Mouse (Mus musculus): Measurements from ENCODE around the gene Pkd1l3. TPM values are rescaled to one million over a fixed set of nuclear protein-coding genes. Genes with fewer than 3 reads are reported as not detected.

Gene Pkd1l3
- polyA plus RNA-seq, 1 experiment = 0.03 TPM

DNA sequence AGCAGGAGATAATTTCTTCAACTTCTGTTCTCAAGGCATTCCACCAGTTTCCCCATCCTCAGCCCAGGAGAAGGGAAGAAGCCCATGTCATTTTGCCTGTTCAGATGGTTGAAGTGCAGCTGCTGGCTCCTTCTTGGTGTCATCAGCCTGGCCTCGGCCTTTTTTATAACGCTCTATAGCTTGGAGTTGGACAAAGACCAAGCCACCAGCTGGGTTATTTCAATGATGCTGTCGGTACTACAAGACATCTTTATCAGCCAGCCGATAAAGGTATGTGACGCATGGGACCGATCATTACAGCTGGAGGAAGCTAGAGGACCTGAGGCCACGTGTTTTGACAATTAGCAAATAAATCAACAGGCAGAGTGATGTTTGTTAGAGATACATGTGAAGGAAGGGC, 34.2 kb downstream of the Pkd1l3 start:
- H3K36me3 ChIP-seq (ENCODE audit: control insufficient read depth, insufficient read depth, low read length) = no peaks in the 10 kb centered on the region
- WGBS = 22% methylated on average over 7 of the region's 7 CpGs
- no peak overlapping the region for H3K27ac ChIP-seq (ENCODE audit: insufficient read depth, low read depth, low read length)
- TF ChIP-seq CTCF (IDR thresholded peaks at IDR 0.05; ENCODE audit: extremely low read depth, insufficient read length, insufficient replicate concordance, low read depth, low read length) (no peak), POLR2A (IDR thresholded peaks at IDR 0.05; ENCODE audit: low read depth, low read length) (no peak)
- no peaks in the 10 kb centered on the region for H3K4me1 ChIP-seq (ENCODE audit: control insufficient read depth, insufficient read depth, insufficient read length, low read length)
- no peak overlapping the region for H3K4me3 ChIP-seq (ENCODE audit: low read depth, low read length)
- H3K27me3 ChIP-seq (ENCODE audit: control insufficient read depth, insufficient read depth, low read length) = no peaks in the 10 kb centered on the region

DNA sequence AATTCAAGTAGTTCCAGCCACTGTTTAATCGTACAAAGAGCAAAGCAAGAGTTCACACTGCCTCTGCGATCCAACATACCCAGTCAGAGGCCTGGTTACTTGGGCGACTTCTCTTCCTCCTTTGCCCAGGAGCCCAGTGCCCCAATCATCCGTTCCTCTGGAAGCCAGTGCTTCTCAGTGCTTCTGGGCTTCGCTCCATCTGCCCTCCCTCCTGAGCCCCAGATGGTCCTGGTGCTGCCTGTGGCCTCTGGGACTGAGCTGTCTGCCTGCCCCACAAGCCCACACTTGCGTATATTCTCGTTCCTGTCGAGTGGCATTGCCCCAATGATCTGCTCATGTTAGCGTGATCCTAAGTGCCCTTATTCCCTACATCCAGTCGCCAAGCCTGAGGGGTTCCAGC, 36.5 kb downstream of the Pkd1l3 start:
- no peaks in the 10 kb centered on the region for H3K27me3 ChIP-seq (ENCODE audit: control insufficient read depth, insufficient read depth, low read length)
- WGBS = 69% methylated on average over 10 of the region's 10 CpGs
- H3K4me1 ChIP-seq (ENCODE audit: control insufficient read depth, insufficient read depth, insufficient read length, low read length) = no peaks in the 10 kb centered on the region
- H3K36me3 ChIP-seq (ENCODE audit: control insufficient read depth, insufficient read depth, low read length) = no peaks in the 10 kb centered on the region
- H3K27ac ChIP-seq (ENCODE audit: insufficient read depth, low read depth, low read length) = no peak overlapping the region
- TF ChIP-seq CTCF (IDR thresholded peaks at IDR 0.05; ENCODE audit: extremely low read depth, insufficient read length, insufficient replicate concordance, low read depth, low read length) = no peak
- TF ChIP-seq POLR2A (IDR thresholded peaks at IDR 0.05; ENCODE audit: low read depth, low read length) = no peak
- no peak overlapping the region for H3K4me3 ChIP-seq (ENCODE audit: low read depth, low read length)

DNA sequence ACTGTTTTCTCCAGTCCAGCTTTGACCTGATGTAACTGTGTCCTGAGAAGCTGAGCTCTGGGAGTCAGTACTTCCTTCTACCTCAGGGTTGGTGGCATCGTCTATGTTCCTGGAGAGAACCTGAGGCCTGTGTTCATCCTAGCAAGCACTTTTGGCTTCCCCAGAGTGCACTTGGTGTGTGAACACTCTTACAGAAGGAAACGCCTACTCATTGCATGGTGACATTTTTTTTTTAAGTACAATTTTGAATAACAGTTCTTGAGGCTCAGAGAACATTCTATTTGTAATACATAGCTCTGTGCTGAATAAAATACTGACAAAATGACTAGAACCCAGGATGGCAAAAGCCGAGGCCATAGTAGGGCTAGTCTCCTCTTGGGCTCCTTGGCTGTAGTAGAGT, 42.5 kb downstream of the Pkd1l3 start:
- TF ChIP-seq POLR2A (IDR thresholded peaks at IDR 0.05; ENCODE audit: low read depth, low read length) (no peak), CTCF (IDR thresholded peaks at IDR 0.05; ENCODE audit: extremely low read depth, insufficient read length, insufficient replicate concordance, low read depth, low read length) (no peak)
- no peaks in the 10 kb centered on the region for H3K36me3 ChIP-seq (ENCODE audit: control insufficient read depth, insufficient read depth, low read length)
- H3K27me3 ChIP-seq (ENCODE audit: control insufficient read depth, insufficient read depth, low read length) = no peaks in the 10 kb centered on the region
- H3K4me1 ChIP-seq (ENCODE audit: control insufficient read depth, insufficient read depth, insufficient read length, low read length) = no peaks in the 10 kb centered on the region
- H3K27ac ChIP-seq (ENCODE audit: insufficient read depth, low read depth, low read length) = no peak overlapping the region
- no peak overlapping the region for H3K4me3 ChIP-seq (ENCODE audit: low read depth, low read length)
- 80% methylated on average over 3 of the region's 3 CpGs for WGBS

DNA sequence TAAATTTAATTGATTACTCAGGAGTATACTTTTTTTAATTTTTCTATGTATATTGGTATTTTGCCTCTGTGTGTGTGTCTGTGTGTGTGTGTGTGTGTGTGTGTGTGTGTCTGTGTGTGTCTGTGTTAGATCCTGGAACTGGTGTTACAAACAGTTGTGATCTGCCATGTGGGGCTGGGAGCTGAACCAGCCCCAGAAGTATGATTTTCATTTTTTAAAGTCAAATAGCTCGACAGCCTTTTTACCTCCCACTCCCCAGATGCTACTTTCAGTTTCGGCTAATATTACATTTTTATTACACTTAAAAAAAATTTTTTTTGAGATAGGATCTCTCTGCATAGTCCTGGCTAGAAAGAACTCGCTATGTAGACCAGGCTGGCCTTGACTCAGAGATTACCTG, 48.0 kb downstream of the Pkd1l3 start:
- 49% methylated on average over 3 of the region's 3 CpGs for WGBS
- no peak overlapping the region for H3K4me3 ChIP-seq (ENCODE audit: low read depth, low read length)
- no peaks in the 10 kb centered on the region for H3K4me1 ChIP-seq (ENCODE audit: control insufficient read depth, insufficient read depth, insufficient read length, low read length)
- TF ChIP-seq POLR2A (IDR thresholded peaks at IDR 0.05; ENCODE audit: low read depth, low read length) (no peak), CTCF (IDR thresholded peaks at IDR 0.05; ENCODE audit: extremely low read depth, insufficient read length, insufficient replicate concordance, low read depth, low read length) (no peak)
- H3K36me3 ChIP-seq (ENCODE audit: control insufficient read depth, insufficient read depth, low read length) = no peaks in the 10 kb centered on the region
- no peak overlapping the region for H3K27ac ChIP-seq (ENCODE audit: insufficient read depth, low read depth, low read length)
- H3K27me3 ChIP-seq (ENCODE audit: control insufficient read depth, insufficient read depth, low read length) = no peaks in the 10 kb centered on the region

DNA sequence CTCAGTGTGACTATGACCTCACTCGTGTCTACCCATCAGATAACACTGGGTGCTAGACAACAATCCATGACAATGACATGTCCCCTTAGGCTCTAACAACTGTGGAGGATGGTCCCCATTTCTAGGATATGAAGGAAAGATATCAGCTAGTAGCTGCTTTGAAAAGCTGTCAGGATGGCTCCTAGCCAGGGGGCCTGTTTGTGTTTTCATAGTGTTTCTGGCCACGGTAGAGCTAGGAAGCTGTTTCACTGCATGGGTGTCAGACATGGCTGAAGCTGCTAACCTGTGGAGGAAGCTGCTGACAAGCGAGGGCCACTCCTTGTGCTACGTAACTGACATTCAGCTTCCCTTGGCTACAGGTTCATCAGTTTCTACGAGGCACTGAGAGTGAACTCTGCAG, 52.3 kb downstream of the Pkd1l3 start:
- WGBS = 76% methylated on average over 5 of the region's 5 CpGs
- Histone ChIP-seq H3K4me3 (ENCODE audit: low read depth, low read length) (no peak overlapping the region), H3K27ac (ENCODE audit: insufficient read depth, low read depth, low read length) (no peak overlapping the region), H3K27me3 (ENCODE audit: control insufficient read depth, insufficient read depth, low read length) (no peaks in the 10 kb centered on the region), H3K36me3 (ENCODE audit: control insufficient read depth, insufficient read depth, low read length) (peaks cover 20% of the 10 kb centered on the region), H3K4me1 (ENCODE audit: control insufficient read depth, insufficient read depth, insufficient read length, low read length) (no peaks in the 10 kb centered on the region)
- TF ChIP-seq CTCF (IDR thresholded peaks at IDR 0.05; ENCODE audit: extremely low read depth, insufficient read length, insufficient replicate concordance, low read depth, low read length) (no peak), POLR2A (IDR thresholded peaks at IDR 0.05; ENCODE audit: low read depth, low read length) (no peak)

DNA sequence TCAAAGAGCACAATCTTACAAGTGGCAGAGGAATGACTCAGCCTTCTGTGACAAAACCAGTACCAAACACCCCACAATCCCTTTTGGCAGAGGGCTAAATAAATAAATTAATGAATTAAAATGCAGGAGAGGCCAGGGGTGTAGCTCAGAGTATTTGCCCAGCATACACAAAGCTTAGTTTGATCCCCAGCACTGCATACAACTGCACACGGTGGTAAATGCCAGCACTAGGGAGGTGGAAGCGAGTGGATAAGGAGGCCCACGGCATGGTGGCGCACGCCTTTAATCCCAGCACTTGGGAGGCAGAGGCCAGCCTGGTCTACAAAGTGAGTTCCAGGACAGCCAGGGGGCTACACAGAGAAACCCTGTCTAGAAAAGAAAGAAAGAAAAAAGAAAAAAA, 58.3 kb downstream of the Pkd1l3 start:
- H3K36me3 ChIP-seq (ENCODE audit: control insufficient read depth, insufficient read depth, low read length) = peaks cover 74% of the 10 kb centered on the region
- 86% methylated on average over 5 of the region's 5 CpGs for WGBS
- no peaks in the 10 kb centered on the region for H3K27me3 ChIP-seq (ENCODE audit: control insufficient read depth, insufficient read depth, low read length)
- TF ChIP-seq CTCF (IDR thresholded peaks at IDR 0.05; ENCODE audit: extremely low read depth, insufficient read length, insufficient replicate concordance, low read depth, low read length) (no peak), POLR2A (IDR thresholded peaks at IDR 0.05; ENCODE audit: low read depth, low read length) (no peak)
- H3K27ac ChIP-seq (ENCODE audit: insufficient read depth, low read depth, low read length) = no peak overlapping the region
- H3K4me3 ChIP-seq (ENCODE audit: low read depth, low read length) = no peak overlapping the region
- H3K4me1 ChIP-seq (ENCODE audit: control insufficient read depth, insufficient read depth, insufficient read length, low read length) = no peaks in the 10 kb centered on the region

DNA sequence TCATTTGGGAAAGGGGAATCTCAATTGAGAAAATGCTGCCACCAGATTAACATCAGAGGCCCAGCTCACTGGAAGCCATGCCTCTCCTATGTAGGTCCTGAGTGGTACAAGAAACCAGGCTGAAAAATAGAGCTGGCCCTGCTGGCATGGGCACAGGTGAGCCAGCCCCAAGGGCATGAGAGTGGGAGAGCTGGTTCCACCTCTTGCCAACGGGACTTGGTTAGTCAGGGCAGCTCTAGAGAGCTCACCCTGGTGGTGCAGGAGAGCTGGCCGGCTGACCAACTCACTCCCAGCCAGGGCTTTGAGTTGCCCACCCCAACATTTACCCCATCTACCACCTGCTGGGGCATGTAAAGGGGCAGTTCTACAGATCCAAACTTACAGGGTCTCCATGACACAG, 59.3 kb downstream of the Pkd1l3 start:
- H3K27me3 ChIP-seq (ENCODE audit: control insufficient read depth, insufficient read depth, low read length) = no peaks in the 10 kb centered on the region
- H3K36me3 ChIP-seq (ENCODE audit: control insufficient read depth, insufficient read depth, low read length) = peaks cover 83% of the 10 kb centered on the region
- no peaks in the 10 kb centered on the region for H3K4me1 ChIP-seq (ENCODE audit: control insufficient read depth, insufficient read depth, insufficient read length, low read length)
- H3K4me3 ChIP-seq (ENCODE audit: low read depth, low read length) = no peak overlapping the region
- H3K27ac ChIP-seq (ENCODE audit: insufficient read depth, low read depth, low read length) = no peak overlapping the region
- no peak for TF ChIP-seq POLR2A (IDR thresholded peaks at IDR 0.05; ENCODE audit: low read depth, low read length)
- TF ChIP-seq CTCF (IDR thresholded peaks at IDR 0.05; ENCODE audit: extremely low read depth, insufficient read length, insufficient replicate concordance, low read depth, low read length) = no peak
- 84% methylated on average over 2 of the region's 2 CpGs for WGBS

Measured in small intestine, adult 2 months (tissue).